Mouse (Mus musculus) cerebellum, adult 2 months (tissue): ENCODE measurements around the gene Carm1.

Source experiments
- CTCF ChIP-seq: fragments of 200-500 bp; IDR thresholded peaks from 2 replicates; pipeline ENCODE4 v1.5.1; 2011; ENCODE audit warnings: low read depth, mild to moderate bottlenecking, control low read depth, low read length, moderate library complexity, borderline replicate concordance; ENCODE audit not compliant: insufficient read depth
- POLR2A ChIP-seq: fragments of 200-500 bp; IDR thresholded peaks from 2 replicates; pipeline ENCODE4 v1.6.1; 2011; ENCODE audit warnings: low read length, control low read depth, borderline replicate concordance; ENCODE audit not compliant: insufficient read depth

DNA sequence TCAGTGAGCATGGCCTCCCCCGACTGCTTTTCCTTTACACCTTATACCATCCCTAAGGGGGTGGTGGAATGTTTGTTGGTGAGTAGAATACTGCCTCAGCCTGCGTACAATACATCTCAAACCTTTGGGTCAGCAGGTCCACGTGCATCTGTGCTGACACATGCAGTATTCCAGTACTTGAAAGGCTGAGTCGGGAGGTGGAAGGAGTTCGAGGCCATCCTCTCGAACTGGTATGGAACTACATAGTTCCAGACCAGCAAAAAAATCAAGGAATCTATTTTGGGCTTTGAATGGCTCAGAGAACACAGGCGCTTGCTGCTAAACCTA lies 36.0 kb upstream of the Carm1 start:
- TF ChIP-seq POLR2A (no peak), CTCF (no peak)
